Mouse (Mus musculus): ENCODE data around the gene Nthl1. TPM values are rescaled to one million over a fixed set of nuclear protein-coding genes. Genes with fewer than 3 reads are reported as not detected.
A peak's percentile ranks its signal among the peaks of the same experiment; 100 is the strongest.
"Not testable (repeated sequence)": the region's sequence is repeated elsewhere in the genome, so short reads cannot be mapped to it uniquely, and the experiment has no call there.

The Nthl1 gene
- total RNA-seq, 1 experiment from 2014 or later, result 18.0 TPM

- ATAC-seq (replicated peaks; ENCODE audit: low read depth, poor library complexity, severe bottlenecking), result no peak
These were observed 15.0 kb downstream of the Nthl1 start for GRCm38 (mm10) chr17:24647493-24647892.

- no peak for ATAC-seq (replicated peaks; ENCODE audit: low read depth, poor library complexity, severe bottlenecking)
These were observed 16.4 kb downstream of the Nthl1 start for GRCm38 (mm10) chr17:24648731-24649377.

DNA sequence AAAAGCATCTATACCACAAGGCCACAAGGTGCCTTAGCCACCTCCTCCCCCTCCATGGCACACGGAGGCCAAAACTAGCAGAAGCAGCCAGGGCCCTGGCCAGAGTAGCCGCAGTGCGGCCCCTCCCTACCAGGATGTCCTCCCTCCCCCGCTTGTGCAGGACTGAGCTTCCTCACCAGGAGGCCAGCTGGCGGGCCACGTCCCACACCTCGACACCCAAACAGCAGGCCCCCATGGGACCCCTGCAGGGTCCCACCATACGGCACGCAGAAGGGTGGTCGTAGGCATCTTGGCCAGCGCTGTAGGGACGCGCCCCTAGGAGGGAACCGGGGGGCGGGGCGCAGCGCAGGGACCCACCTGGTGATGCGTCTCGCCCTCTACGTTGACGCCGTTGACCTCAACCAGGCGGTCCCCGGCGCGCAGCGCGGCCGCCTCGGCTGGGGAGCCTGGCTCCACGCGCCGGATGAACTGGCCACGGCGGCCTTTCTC lies 17.1 kb downstream of the Nthl1 start:
- ATAC-seq (replicated peaks; ENCODE audit: low read depth, poor library complexity, severe bottlenecking), result peak; percentile 16; the same call in 1 of the 2 replicates

- ATAC-seq (replicated peaks; ENCODE audit: low read depth, poor library complexity, severe bottlenecking), result no peak
These were observed 17.7 kb downstream of the Nthl1 start, which contains the start of gene Slc9a3r2 for GRCm38 (mm10) chr17:24650070-24650616. Gene Slc9a3r2, minus strand, starts transcription at chr17:24650327.

- no peak for ATAC-seq (replicated peaks; ENCODE audit: low read depth, poor library complexity, severe bottlenecking)
These were observed 18.3 kb downstream of the Nthl1 start for GRCm38 (mm10) chr17:24650766-24651165.

- no peak for ATAC-seq (replicated peaks; ENCODE audit: low read depth, poor library complexity, severe bottlenecking)
These were observed 19.4 kb downstream of the Nthl1 start for GRCm38 (mm10) chr17:24651835-24652234.

GRCm38 (mm10) chr17:24653967-24654710 lies 21.7 kb downstream of the Nthl1 start:
- ATAC-seq (replicated peaks; ENCODE audit: low read depth, poor library complexity, severe bottlenecking), result peak; percentile 78

- no peak for ATAC-seq (replicated peaks; ENCODE audit: low read depth, poor library complexity, severe bottlenecking)
These were observed 22.5 kb downstream of the Nthl1 start for GRCm38 (mm10) chr17:24654969-24655368.

DNA sequence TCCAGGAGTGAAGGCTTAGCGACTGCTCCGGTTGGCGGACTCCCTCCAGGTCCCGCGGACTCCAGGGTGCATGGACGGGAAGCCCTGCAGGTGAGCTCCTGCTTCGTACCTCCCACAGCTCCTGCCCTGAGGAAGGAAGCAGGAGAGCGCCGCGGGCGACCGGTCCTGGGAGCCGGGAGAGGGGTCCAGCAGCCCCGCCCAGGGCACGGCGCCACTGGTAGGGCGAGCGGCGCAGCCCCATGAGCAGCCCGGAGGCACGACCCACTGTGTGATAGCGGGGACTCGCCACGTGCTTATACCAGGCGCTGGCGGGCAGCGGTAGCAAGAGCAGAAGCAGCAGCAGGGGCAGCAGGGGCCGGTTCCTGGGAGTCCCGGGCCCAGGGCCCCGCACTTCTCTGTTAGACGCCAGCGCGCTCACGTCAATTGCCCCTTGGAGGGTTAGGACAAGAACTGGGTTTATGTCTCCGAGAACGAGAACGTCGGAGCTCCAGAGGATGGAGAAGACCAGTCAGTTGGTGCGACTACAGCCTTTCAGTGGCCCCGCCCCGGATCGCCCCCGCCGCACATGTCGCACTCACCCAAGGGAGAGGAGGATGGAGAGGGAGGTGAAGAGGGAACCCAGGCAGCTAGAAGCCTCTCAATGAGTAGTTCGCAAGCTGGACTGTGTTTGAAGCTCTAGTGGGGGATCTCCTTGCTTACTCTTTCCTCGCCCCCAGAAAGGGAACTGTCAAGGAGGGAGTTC lies 25.7 kb downstream of the Nthl1 start, which contains the start of gene Npw:
Gene Npw (minus strand): TSS at position 441 of the 742 bp plus-strand sequence.
- peak; percentile 66 for ATAC-seq (replicated peaks; ENCODE audit: low read depth, poor library complexity, severe bottlenecking)

DNA sequence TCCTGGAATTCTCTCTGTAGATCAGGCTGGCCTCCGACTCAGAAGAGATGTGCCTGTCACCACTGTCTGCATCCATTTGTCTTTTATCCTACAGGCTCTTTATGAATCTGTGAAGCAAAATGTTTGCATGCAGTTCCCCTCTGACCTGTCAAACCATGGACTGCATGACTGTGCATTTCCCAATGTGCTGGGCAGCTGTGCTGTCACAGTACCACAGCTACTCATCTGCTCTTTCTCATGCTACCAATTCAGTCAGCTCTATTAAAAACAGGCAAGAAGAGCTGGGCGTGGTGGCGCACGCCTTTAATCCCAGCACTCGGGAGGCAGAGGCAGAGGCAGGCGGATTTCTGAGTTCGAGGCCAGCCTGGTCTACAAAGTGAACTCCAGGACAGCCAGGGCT lies 34.5 kb downstream of the Nthl1 start:
- not testable (repeated sequence) for ATAC-seq (replicated peaks; ENCODE audit: low read depth, poor library complexity, severe bottlenecking)

- peak; percentile 53 for ATAC-seq (replicated peaks; ENCODE audit: low read depth, poor library complexity, severe bottlenecking)
These were observed 34.9 kb downstream of the Nthl1 start for GRCm38 (mm10) chr17:24667416-24667815.

DNA sequence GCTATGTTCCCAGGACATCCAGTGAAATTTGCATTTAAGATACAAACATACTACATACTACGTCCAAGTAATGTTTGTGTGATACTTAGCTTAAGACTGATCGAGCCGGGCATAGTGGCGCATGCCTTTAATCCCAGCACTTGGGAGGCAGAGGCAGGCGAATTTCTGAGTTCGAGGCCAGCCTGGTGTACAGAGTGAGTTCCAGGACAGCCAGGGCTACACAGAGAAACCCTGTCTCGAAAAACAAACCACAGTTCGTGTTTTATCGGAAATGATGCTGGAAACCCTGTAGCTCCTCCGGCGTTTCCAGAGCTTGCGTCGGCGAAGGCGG lies 36.7 kb downstream of the Nthl1 start:
- ATAC-seq (replicated peaks; ENCODE audit: low read depth, poor library complexity, severe bottlenecking), result not testable (repeated sequence)

DNA sequence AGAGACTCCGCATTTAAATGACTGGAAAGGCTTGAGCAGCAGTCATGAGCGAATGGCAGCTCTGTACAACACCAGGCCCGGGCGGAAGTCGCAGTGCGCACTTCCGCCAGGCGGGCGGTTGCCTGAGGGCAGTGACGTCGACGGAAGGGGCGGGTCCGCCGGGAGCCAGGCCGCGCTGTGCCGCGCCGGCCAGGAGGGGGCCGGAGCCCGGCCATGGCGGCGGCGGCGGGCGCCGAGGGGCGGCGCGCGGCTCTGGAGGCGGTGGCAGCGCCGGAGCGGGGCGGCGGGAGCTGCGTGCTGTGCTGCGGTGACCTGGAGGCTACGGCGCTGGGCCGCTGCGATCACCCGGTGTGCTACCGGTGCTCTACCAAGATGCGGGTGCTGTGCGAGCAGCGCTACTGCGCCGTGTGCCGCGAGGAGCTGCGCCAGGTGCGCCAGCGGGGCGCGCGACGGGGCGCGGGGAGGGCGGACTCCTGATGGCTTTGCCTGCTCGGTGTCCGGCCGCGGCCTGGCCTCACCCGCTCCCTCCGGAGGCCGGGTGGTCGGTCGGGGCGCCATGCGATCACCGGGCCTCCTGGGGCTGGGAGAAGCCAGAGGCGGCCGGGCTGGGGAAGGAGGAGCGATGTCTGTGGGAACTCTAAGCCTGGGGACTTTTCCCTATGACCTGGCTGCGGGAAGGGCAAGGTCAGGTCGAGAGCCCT lies 37.2 kb downstream of the Nthl1 start, which contains the start of gene Zfp598:
Gene Zfp598 (plus strand): TSS at position 143 of the 701 bp plus-strand sequence.
- ATAC-seq (replicated peaks; ENCODE audit: low read depth, poor library complexity, severe bottlenecking), result peak; percentile 87

DNA sequence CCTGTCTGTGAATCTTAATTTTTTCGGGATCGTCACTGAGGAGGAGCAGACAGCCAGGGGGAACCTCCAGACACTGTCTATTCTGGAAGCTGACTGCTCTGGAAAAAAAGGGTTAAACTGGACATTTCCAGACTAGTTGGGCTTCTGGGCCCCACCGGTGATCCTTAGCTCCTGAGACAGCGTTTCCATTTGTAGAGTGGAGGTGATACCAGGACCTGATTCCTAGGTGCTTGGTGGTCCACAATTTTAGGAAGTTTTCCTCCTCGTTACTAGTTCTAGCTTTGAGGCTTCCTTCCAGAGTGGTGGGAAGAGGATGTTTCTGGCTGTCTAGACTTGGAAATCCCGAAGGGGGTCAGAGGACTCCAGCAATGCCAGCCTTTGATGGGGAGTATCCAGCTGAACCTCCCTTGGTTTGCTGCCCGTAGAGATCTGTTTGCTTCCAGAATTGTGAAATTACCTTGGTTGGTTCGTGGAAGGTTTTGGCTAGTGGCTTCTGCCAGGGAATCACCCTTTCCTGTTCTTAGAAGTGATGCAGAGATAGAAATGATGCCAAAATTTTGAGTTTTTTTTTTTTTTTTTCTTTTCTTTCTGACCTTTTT lies 37.9 kb downstream of the Nthl1 start:
- no peak for ATAC-seq (replicated peaks; ENCODE audit: low read depth, poor library complexity, severe bottlenecking)

- ATAC-seq (replicated peaks; ENCODE audit: low read depth, poor library complexity, severe bottlenecking), result no peak
These were observed 38.9 kb downstream of the Nthl1 start for GRCm38 (mm10) chr17:24671346-24671745.

DNA sequence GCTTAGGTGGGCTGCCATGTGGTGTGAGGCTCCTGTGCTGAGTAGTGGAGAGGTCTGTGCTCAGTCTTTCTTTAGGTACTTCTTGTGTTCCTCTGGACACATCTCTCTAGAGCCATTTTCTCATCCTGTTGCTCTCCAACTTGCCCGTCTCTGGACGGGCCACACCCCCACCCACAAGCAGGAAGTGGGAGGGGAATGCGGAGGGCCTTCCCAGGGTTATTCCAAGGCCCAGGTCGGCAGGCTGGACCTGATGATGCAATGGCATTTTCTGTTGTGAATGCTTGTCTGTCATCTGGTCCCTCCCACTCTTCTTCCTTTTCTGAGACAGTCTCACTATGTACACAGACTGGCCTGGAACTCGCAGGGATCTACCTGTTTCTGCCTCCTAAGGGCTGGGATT lies 39.7 kb downstream of the Nthl1 start:
- no peak for ATAC-seq (replicated peaks; ENCODE audit: low read depth, poor library complexity, severe bottlenecking)

GRCm38 (mm10) chr17:24674277-24674676 lies 41.8 kb downstream of the Nthl1 start:
- peak; percentile 31 for ATAC-seq (replicated peaks; ENCODE audit: low read depth, poor library complexity, severe bottlenecking)

DNA sequence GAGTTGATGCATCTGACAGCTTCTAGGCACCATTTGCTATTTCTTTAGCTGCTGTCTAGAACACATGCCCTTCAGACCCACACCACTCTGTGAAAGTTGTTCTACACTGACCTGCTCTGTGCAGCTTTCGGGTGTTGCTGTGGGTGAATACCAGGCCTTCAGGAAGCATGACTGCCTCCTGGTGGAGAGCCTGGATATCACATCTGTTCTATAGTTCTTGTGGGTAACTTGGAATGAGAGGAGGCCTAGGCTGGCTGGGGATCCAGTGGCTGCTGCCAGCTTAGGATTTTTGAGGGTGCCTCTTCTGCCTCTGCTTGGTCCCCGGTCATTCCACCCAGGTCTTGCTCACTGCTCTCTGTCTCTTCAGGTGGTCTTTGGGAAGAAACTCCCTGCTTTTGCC lies 43.7 kb downstream of the Nthl1 start:
- peak; percentile 71 for ATAC-seq (replicated peaks; ENCODE audit: low read depth, poor library complexity, severe bottlenecking)

DNA sequence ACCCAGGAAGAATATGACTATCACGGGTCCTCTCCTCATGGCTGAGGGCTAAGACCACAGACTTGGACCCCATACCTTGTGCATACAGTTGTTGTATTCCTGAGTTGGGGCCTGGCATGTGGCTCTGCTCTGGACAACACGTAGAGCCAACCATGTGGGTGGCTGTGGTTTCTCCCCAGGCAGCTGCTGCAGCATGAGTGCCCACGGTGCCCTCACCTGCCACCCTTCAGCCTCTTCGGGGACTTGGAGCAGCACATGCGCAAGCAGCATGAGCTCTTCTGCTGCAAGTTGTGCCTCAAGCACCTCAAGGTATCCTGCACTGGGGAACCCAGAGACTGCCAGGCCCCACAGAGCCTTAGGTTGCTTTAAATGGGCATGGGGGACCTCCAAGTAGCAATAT lies 44.4 kb downstream of the Nthl1 start:
- no peak for ATAC-seq (replicated peaks; ENCODE audit: low read depth, poor library complexity, severe bottlenecking)

Measured in common myeloid progenitor, adult 5-6 weeks (primary cell).